Mouse (Mus musculus) embryo, embryonic 11.5 days (tissue): Measurements from ENCODE around the gene Flnb.
A peak's percentile ranks its signal among the peaks of the same experiment; 100 is the strongest.

Experiments used
- DNase-seq: peaks from one replicate; pipeline ENCODE4 v3.0.0-alpha.2; 2012; ENCODE audit warnings: low read depth, low spot score

Gene Flnb

DNA sequence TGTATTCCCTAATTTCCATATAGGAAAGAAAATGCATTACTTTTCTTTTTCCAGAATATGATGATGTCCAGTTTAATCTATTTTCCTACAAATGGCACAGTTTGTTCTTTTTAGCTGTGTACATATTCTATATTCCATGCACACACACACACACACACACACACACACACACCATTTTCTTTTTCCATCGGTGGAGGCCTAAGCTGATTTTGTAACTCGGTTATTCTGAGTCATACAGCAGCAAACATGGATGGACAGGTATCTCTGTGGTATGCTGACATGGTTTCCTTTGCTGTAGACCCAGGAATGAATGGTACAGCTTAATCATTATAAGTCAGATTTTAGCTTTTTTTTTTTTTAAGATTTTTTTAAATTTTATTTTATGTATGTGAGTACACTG, 44.5 kb downstream of the Flnb start:
- DNase-seq = no peak

DNA sequence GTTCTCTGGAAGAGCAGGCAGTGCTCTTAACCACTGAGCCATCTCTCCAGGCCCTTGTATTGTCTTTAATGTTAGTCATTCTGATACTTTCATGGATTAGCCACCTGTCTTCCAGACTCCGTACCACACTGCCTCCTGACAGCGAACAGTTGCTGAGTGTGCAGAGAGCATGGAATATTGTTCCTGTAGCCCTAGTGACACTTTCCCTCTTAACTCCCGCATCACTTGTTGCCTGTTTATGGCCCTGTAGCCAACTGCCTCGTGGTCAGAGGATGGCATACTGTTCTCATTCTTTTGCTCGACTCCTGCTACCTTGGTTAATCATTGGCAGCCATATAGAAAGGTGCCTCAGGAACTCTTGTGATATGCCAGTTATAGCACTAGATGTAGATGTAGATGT, 45.4 kb downstream of the Flnb start:
- DNase-seq = no peak

GRCm38 (mm10) chr14:7863871-7864505, 46.2 kb downstream of the Flnb start:
- no peak for DNase-seq

DNA sequence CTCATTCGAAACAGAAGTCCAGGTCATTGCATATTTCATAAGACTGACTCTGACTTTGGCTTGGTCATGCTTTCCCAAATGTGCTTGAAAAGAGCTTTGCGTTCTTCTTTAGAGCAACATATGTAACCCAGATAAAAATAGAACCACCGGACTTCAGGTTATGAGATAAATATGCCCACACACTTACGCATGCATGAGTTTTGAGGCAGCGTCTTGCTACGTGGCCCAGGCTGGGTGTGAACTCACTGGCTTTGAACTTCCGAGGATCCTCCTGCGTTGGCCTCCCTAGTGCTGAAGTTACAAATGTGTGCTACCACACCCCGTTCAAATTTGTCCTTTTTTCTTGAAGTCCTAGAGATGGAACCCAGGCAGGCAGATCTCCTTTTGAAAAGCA, 46.7 kb downstream of the Flnb start:
- no peak for DNase-seq

- DNase-seq = no peak
Measured at GRCm38 (mm10) chr14:7867224-7867623, 49.5 kb downstream of the Flnb start.

DNA sequence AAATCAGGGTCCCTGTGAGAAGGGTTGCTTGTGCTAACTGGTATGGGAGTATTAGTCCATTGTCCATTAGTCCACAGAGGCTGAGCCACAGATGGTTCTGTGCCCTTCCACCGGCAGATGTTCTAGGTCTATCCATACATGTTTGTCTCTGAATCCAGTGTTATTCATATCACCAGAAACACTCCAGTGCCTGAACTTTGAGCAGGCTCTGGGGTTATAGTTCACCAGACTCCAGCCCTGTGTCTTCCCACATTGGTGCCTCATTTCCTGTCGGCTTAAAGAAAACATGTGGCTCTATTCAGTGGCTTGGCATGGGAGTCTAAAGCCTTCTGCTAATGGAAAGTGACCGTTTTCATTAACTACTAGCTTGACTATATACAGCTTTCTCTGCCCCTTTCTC, 50.1 kb downstream of the Flnb start:
- DNase-seq = no peak

DNA sequence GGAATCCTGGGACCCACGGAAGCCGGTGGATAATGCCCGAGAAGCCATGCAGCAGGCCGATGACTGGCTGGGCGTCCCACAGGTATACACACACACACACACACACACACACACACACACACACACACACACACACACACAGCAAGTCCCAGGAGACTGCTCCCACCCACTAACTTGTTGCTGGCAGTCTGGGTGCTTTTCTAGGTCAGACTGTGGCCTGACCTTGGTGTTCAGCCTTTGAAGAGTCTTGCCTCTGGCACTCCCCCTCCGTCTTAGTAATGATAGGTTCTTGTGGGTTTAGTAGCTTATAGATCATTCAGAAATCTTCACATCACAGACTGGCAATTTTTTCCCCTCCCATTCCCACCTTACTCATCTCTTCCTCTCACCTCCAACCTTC, 52.0 kb downstream of the Flnb start:
- DNase-seq = no peak

GRCm38 (mm10) chr14:7873552-7873951, 55.8 kb downstream of the Flnb start:
- no peak for DNase-seq

DNA sequence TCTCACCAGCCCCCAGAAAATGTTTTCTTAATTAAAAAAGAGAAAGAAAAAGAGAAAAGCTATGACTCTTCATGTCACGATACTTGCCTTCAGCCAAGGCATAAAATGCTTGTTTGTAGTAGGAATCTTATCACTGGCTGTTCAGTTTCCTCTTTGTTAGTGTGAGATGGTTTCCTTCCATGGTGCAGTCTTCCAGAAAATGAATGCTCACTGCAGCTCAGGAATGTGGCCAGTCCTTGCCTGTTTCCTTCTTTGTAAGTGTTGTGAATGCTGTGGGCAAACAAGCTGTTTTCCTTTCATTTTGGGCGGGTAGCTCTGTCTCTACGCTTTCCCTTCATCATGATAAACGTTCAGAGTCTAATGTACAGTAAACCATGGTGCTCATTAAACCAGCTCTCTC, 56.7 kb downstream of the Flnb start:
- DNase-seq = no peak

DNA sequence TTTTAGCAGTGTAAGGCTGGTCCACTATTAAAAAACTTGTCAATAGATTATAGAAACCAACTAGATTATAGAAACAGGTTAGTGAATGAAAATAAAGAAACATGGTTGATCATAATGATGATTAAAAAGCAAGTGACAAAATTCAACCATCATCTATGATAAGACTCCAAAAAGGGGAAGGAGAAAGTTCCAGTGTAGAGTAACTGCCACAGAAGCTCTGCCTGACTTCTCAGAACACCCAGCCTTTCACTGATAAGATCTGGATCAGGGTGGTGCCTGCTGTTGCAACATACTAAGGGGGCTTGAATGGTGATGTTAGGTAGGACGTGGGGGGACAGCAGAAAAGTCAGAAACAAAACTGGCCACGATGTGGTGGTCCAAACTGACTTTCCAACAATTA, 60.2 kb downstream of the Flnb start:
- no peak for DNase-seq

GRCm38 (mm10) chr14:7880389-7880788, 62.6 kb downstream of the Flnb start:
- no peak for DNase-seq

DNA sequence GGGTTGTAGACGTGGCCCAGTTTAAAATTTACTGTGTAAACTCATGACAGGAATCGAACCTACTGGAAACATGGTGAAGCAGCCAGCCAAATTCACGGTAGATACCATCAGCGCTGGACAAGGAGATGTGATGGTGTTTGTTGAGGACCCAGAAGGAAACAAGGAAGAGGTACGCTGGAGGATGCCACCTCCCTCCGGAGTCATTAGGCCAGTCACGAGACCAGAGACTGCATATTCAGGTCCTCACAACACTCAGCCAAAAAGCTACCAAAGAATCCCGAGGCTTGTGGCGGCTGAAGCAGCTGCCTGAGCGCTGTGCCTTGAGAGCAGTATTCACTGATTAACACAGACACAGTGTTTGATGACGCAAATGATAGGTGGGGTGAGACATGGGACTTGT, 63.8 kb downstream of the Flnb start:
- DNase-seq = no peak

DNA sequence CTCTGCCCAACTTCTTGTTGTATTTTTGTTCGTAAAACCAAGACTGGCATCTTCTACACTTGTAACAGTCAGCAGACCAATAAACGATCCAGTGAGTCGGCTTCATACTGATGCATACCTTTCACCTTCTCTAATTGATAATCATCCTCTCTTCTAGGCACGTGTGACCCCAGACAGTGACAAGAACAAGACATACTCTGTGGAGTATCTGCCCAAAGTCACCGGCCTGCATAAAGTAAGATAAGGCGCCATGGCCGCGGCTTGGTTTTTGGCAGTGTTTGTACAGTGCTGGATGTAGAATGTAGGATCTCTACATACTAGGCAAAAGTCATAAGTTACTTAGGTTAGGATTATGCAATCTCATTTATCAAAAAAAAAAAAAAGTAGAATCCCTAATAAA, 64.3 kb downstream of the Flnb start:
- no peak for DNase-seq

GRCm38 (mm10) chr14:7884158-7884557, 66.4 kb downstream of the Flnb start:
- DNase-seq = no peak

- no peak for DNase-seq
Measured at GRCm38 (mm10) chr14:7884841-7885240, 67.1 kb downstream of the Flnb start.

DNA sequence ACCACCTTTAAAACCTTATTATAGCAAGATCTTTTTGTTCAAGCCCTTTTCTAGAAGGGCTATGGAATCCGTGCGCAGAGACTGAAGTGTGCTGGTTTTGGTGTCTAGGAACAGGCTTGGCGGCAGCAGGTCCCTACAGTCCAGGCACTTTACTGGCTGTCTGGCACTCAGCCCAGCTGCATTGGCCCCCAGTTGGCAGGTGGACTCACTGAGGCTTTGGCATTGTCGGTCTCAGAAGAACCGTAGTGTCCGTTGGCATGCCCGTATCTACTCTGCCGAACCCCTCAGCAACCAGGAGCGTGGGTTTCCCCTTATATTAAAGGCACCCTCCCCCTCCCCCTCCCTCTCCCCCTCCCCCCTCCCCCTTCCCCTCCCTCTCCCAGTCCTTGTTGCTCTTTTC, 67.8 kb downstream of the Flnb start:
- no peak for DNase-seq

DNA sequence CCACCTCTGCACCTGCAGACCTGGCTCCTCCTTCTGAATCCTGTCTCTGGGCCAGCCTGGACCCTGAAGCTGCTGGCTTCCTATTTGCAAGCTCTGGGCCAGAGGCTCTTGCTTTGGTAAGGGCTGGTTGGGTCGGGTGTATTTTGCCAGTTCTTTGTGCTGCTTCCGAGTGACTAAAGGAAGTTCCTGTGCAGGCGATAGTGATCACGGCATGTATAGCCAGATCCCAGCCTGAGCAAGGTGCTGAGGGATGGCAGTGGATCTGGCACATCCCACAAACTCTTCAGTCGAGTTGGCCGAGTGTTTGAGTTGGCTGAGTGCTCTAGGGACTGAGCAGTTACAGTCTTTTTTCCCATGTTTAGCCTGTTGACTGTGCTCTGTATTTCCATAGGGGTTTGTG, 68.3 kb downstream of the Flnb start:
- DNase-seq = no peak

GRCm38 (mm10) chr14:7887171-7887570, 69.4 kb downstream of the Flnb start:
- DNase-seq = no peak

DNA sequence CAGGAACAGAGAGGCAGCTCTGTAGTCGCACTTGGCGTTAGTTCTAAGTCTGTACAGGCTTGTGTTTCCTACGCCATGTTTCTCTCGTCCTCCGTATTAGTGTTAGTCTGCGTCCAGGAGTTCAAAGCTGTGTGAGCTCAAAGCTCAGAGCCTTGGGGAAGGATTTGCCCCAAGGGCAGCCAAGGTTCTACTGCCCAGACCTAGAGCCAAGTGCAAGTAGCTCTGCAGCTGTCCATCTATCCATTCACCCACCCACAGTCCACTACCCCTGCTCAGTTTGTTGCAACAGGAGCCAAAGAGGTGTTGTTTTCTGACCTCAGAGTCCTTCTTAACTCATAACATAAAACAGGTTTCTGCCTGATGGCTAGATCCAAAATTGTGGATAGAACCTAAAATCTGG, 70.5 kb downstream of the Flnb start:
- DNase-seq = no peak

DNA sequence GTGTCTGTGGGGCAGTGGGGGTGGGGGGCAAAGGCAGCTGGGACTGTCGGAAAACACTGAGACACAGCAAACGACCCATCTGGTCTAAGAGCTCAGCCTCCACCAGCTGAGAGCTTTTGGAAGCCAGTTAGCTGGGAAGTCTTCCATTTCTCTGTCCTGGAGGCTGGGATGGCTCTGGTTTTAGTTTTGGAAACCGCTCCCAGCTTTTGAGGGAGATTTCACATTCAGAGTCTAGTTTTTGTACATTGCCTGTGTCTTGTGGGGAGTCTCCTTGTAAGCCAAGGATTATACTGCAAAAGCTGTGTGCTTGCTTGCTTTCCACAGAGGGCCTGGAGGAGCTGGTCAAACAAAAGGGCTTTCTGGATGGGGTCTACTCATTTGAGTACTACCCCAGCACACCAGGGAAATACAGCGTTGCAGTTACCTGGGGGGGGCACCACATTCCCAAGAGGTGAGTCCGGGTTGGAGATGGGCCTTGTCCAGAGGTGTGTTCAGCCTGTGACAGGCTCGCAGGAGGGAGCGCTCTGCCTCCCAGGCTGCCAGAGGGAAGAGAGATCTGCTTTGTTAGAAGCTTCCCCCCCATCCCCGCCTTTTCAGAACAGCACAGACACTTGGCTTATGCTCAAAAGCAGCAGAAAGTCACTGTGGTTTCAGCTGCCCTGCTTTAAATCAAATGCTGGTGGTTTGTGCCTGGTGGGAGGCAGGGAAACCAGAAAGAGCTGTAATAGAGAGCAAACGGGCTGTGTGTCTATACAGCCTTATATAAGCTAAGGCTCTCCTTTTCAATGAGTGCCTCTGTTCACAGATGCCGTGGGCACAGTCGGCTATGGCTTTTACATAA, 71.3 kb downstream of the Flnb start:
- peak; percentile 20 for DNase-seq

- no peak for DNase-seq
Measured at GRCm38 (mm10) chr14:7889834-7890233, 72.1 kb downstream of the Flnb start.

DNA sequence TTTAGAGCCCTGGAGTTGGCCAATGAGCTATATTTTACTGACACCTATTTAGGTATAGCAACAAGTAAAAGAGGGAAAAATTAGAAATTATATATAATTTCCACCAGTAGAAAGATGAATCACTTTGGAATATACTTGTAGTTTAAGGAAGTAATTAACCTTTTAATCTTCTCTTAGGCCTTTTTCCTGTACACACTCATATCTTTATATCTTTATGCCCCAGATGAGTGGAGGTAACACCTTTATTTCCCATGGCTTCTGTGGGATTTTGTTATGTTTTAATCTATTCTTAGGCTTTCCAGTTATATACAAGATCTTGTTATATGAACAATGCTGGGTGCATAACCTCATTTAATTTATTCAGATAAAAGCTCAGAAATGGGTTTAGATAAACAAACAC, 73.6 kb downstream of the Flnb start:
- no peak for DNase-seq

DNA sequence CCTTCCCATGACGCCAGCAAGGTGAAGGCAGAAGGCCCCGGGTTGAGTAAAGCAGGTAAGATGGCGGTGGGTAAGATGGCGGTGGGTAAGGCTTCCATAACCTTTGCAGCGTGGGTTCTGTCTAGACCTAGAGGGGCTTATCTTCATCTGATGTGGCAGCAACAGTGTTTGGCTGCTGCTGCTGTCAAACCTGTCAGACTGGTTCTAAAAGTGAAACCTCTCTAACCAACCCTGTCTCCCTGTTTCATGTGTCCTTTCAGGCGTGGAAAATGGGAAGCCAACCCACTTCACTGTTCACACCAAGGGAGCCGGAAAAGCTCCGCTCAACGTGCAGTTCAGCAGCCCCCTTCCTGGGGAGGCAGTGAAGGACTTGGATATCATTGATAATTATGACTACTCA, 78.4 kb downstream of the Flnb start:
- DNase-seq = no peak
